In genomic region chr3:153484701-153485100, GRCm38 (mm10) we compare ENCODE assay signal across 9 mouse cellular contexts.
DNase-seq lines count a peak whose midpoint lies in the region; ATAC-seq and TF ChIP-seq lines count a peak whose summit lies in the region.
"Had no signal": no experiment of that assay in that cellular context is flagged by ENCODE, and none has a peak within 500 bp of the region (broad histone marks: within the 10 kb centered on the region; RNA-seq: fewer than 3 reads in every experiment).

No protein-coding gene starts in this region.

- H3K4me2 ChIP-seq in heart, postnatal 0 days (ENCODE audit: low read depth, low read length), result no peak overlapping the region
- H3K4me2 ChIP-seq in midbrain, embryonic 11.5 days, result no peak overlapping the region

- 35% methylated on average over 7 of the region's 7 CpGs for WGBS in heart, postnatal 0 days
- WGBS in midbrain, embryonic 11.5 days, result 90% methylated on average over 7 of the region's 7 CpGs

- no peak for TF ChIP-seq EP300 in heart, postnatal 0 days (IDR thresholded peaks at IDR 0.05; ENCODE audit: low read depth)

- no peak overlapping the region for H3K9ac ChIP-seq in heart, postnatal 0 days (replicated peaks; ENCODE audit: low read depth, low read length)
- no peak overlapping the region for H3K9ac ChIP-seq in midbrain, embryonic 11.5 days (ENCODE audit: low read length)

- peaks cover 11% of the 10 kb centered on the region; the same call in 1 of the 2 replicates for H3K4me1 ChIP-seq in heart, postnatal 0 days (ENCODE audit: control insufficient read depth, insufficient read depth)
- H3K4me1 ChIP-seq in midbrain, embryonic 11.5 days (ENCODE audit: control insufficient read depth, insufficient read depth, low read length), result no peaks in the 10 kb centered on the region

- DNase-seq in gastrocnemius, postnatal 10 days, result peak; percentile 14
- no peak for DNase-seq in gastrocnemius, adult 18-20 months (ENCODE audit: low spot score)
- DNase-seq in brain, adult 2 months (ENCODE audit: low read depth, low spot score), result peak; percentile 95
- peak; percentile 8 for DNase-seq in heart, postnatal 0 days (ENCODE audit: low spot score)
- peak; percentile 79 to 81 for DNase-seq in left cerebral cortex, postnatal 10 days (ENCODE audit: extremely low spot score in 1 of 2, low spot score in 2 of 2)
- DNase-seq in spleen, postnatal 36 days (ENCODE audit: low spot score in 2 of 2), result no peak
- DNase-seq in urinary bladder, postnatal 4 days (ENCODE audit: low spot score in 2 of 2), result no peak
- DNase-seq in midbrain, embryonic 11.5 days (ENCODE audit: low spot score, missing footprints), result no peak

- TF ChIP-seq CTCF in heart, postnatal 0 days (IDR thresholded peaks at IDR 0.05; ENCODE audit: low read depth), result no peak

- ATAC-seq in heart, postnatal 0 days (ENCODE audit: insufficient read depth, low read depth), result no peak
- no peak for ATAC-seq in midbrain, embryonic 11.5 days (ENCODE audit: low FRiP score)

- no peak overlapping the region for H3K4me3 ChIP-seq in heart, postnatal 0 days (ENCODE audit: low read depth, low read length)
- H3K4me3 ChIP-seq in midbrain, embryonic 11.5 days (ENCODE audit: low read depth, low read length), result no peak overlapping the region

- H3K27ac ChIP-seq in heart, postnatal 0 days (ENCODE audit: low read depth), result no peak overlapping the region
- H3K27ac ChIP-seq in midbrain, embryonic 11.5 days (ENCODE audit: low read depth, low read length), result no peak overlapping the region
- H3K27ac ChIP-seq: macrophage had no signal

- no peaks in the 10 kb centered on the region for H3K9me3 ChIP-seq in heart, postnatal 0 days (replicated peaks; ENCODE audit: control insufficient read depth, low read length)
- no peaks in the 10 kb centered on the region for H3K9me3 ChIP-seq in midbrain, embryonic 11.5 days (ENCODE audit: control insufficient read depth, low read length)

- H3K27me3 ChIP-seq in heart, postnatal 0 days (ENCODE audit: control insufficient read depth, insufficient read depth, low read length), result no peaks in the 10 kb centered on the region
- H3K27me3 ChIP-seq in midbrain, embryonic 11.5 days (ENCODE audit: control insufficient read depth, insufficient read depth, low read length), result no peaks in the 10 kb centered on the region

- H3K36me3 ChIP-seq in heart, postnatal 0 days (replicated peaks; ENCODE audit: control insufficient read depth, insufficient read depth, low read length), result no peaks in the 10 kb centered on the region
- no peaks in the 10 kb centered on the region for H3K36me3 ChIP-seq in midbrain, embryonic 11.5 days (ENCODE audit: control insufficient read depth, insufficient read depth, low read length)

- intact Hi-C loops in left cerebral cortex, postnatal 10 days (cut with DNase I), result loop anchor here (5.0 kb wide), 1 partner anchor 72 kb away; no protein-coding TSS in a partner anchor

Comparison
In these comparisons a context has a peak if more than half of its experiments do, and no peak if none do; other contexts are left out.
1. DNase-seq: peak in gastrocnemius, postnatal 10 days (single experiment), brain, adult 2 months (single experiment), heart, postnatal 0 days (single experiment) and left cerebral cortex, postnatal 10 days (2 of 2); none in gastrocnemius, adult 18-20 months (single experiment), spleen, postnatal 36 days (0 of 2), urinary bladder, postnatal 4 days (0 of 2) and midbrain, embryonic 11.5 days (single experiment).